Mouse (Mus musculus) E14TG2a.4 (cell line): Measurements from ENCODE around the gene Nol3.

Experiments used
- H3K27me3 ChIP-seq: 2 replicates; pipeline ENCODE4 v1.6.1; 2014; ENCODE audit warnings: low read length, control low read depth; ENCODE audit not compliant: insufficient read depth
- H3K36me3 ChIP-seq: 2 replicates; pipeline ENCODE4 v1.6.1; 2014; ENCODE audit warnings: low read length, control low read depth; ENCODE audit not compliant: insufficient read depth
- H3K4me1 ChIP-seq: replicated peaks from 2 replicates; pipeline ENCODE4 v1.6.1; 2014; ENCODE audit warnings: low read depth, low read length, control low read depth
- H3K4me3 ChIP-seq: replicated peaks from 2 replicates; pipeline ENCODE4 v1.5.1; 2014; ENCODE audit warnings: mild to moderate bottlenecking, low read length
- H3K9me3 ChIP-seq: 2 replicates; pipeline ENCODE4 v1.6.1; 2014; ENCODE audit warnings: low read length, control low read depth
- CTCF ChIP-seq: conservative IDR thresholded peaks from 2 replicates; pipeline ENCODE4 v1.5.1; 2014; ENCODE audit warnings: low read length
- NANOG ChIP-seq: IDR thresholded peaks from 2 replicates; pipeline ENCODE4 v1.6.1; 2014; ENCODE audit warnings: borderline replicate concordance, low read length, mixed read lengths
- POU5F1 ChIP-seq: IDR thresholded peaks from 2 replicates; pipeline ENCODE4 v1.6.1; 2014; ENCODE audit warnings: low read length, borderline replicate concordance

Gene Nol3

DNA sequence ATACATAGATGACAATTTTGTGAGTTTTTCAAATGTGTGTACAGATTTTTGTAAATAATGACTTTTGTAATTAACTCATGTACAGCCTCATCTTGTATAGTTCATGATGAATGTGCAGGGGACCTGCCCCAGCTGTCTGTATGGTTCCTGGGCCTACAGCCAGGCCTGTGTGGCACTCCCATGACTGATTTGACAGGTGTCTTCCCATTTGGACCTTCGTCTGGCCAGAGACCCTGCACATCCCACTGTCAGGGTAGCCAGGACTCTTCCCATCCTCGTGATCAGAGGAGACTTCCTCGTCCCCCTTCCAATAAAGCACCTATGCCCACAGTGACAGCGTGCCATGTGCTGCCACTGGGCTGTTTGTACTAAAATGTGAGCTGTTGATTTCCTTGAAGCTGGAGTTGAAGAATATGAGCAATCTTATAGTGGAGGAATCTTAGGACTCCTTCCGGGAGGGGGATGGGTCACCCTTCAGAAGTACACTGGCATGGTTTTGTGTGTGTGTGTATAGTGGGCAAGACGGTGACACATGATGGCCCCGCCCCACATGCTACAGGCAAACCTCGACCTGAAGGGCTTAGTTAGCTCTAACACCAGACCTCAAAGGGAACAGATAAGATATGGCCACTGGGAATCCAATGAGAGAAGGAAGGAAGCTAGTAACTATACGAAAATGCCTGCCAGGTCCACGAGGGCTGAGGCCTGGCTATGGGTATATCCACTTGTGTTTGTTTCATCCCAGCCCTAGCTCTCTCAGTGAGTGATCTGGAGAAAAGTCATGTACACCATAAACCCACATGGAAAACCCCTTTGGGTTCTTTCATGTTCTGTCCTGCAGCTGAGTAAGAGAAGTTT is 23.0 kb upstream of the Nol3 start:
- Histone ChIP-seq H3K27me3 (peaks cover 31% of the 10 kb centered on the region), H3K4me3 (no peak overlapping the region), H3K4me1 (peaks cover 37% of the 10 kb centered on the region), H3K9me3 (no peaks in the 10 kb centered on the region), H3K36me3 (peaks cover 57% of the 10 kb centered on the region)
- no peak for TF ChIP-seq NANOG
- TF ChIP-seq POU5F1, result no peak
- no peak for TF ChIP-seq CTCF

- TF ChIP-seq POU5F1 (no peak), CTCF (no peak), NANOG (no peak)
- H3K27me3 ChIP-seq, result peaks cover 39% of the 10 kb centered on the region
- peaks cover 48% of the 10 kb centered on the region for H3K36me3 ChIP-seq
- H3K9me3 ChIP-seq, result no peaks in the 10 kb centered on the region
- H3K4me3 ChIP-seq, result peak overlapping the region; percentile 89
- H3K4me1 ChIP-seq, result peaks cover 45% of the 10 kb centered on the region
Observed at GRCm38 (mm10) chr8:105253766-105254151, 22.2 kb upstream of the Nol3 start.

DNA sequence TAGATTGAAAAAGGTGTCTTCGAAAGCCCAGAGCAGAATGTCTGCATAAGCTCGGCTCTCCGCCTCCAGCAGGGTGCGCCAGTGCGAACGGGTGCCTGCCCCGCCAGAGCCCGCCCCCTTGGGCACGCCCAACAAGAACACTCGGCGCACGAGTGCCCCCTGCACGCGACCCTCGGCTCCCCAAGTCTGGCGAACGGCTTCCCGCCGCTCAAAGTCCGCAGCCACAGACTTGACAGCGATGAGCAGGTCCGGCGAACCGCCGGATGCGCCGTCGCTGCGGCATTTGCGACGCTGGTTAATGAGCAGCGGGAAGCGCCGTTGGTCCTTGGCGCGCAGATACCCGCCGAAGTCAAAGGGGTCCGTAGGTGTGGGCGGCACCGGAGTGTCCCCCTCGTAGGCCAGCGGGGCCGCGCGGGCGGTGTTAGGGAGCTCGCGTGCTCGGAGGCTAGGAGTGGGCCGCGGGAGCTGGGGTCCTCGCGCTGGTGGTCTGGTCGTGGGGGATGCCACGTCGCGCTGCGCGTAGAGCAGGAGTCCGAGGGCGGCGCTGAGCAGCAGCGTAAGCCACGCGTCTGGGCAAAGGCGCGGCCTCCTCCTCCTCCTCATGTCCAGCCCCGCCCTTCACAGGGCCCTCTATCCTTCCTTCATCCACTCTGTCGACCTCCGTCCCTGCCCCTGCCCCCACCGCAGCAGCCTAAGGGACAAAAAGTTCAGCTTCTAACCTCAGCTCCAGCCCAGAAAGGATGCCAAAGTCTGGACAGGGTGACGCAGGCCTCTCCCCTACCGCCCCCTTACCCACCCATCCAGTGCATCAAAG is 21.6 kb upstream of the Nol3 start:
- Histone ChIP-seq H3K27me3 (peaks cover 45% of the 10 kb centered on the region), H3K4me3 (peak overlapping the region; percentile 89), H3K4me1 (peaks cover 51% of the 10 kb centered on the region), H3K9me3 (no peaks in the 10 kb centered on the region), H3K36me3 (peaks cover 42% of the 10 kb centered on the region)
- TF ChIP-seq POU5F1 (no peak), CTCF (peak; percentile 37; the same call in 1 of the 2 replicates), NANOG (no peak)

GRCm38 (mm10) chr8:105254966-105255350 is 21.0 kb upstream of the Nol3 start, which contains the start of gene B3gnt9:
TSS of gene B3gnt9 (minus strand) at chr8:105255153.
- TF ChIP-seq NANOG (no peak), CTCF (no peak), POU5F1 (no peak)
- H3K36me3 ChIP-seq, result peaks cover 36% of the 10 kb centered on the region

GRCm38 (mm10) chr8:105257318-105258114 is 18.4 kb upstream of the Nol3 start:
- no peak for TF ChIP-seq CTCF
- TF ChIP-seq POU5F1, result no peak
- no peak for TF ChIP-seq NANOG
- H3K4me3 ChIP-seq, result no peak overlapping the region
- 0 out of 2 replicates have a peak, but pooled peaks cover 3% of the 10 kb centered on the region for H3K9me3 ChIP-seq
- peaks cover 10% of the 10 kb centered on the region for H3K36me3 ChIP-seq
- peaks cover 77% of the 10 kb centered on the region for H3K4me1 ChIP-seq
- H3K27me3 ChIP-seq, result peaks cover 71% of the 10 kb centered on the region

More at GRCm38 (mm10) chr8:105254966-105255350, 21.0 kb upstream of the Nol3 start, which contains the start of gene B3gnt9:
- Histone ChIP-seq H3K27me3 (peaks cover 51% of the 10 kb centered on the region), H3K9me3 (no peaks in the 10 kb centered on the region), H3K4me3 (peak within 1 kb of the TSS; percentile 89), H3K4me1 (peaks cover 55% of the 10 kb centered on the region)

- TF ChIP-seq NANOG (no peak), CTCF (no peak), POU5F1 (no peak)
- H3K36me3 ChIP-seq, result no peaks in the 10 kb centered on the region
- 0 out of 2 replicates have a peak, but pooled peaks cover 3% of the 10 kb centered on the region for H3K9me3 ChIP-seq
- peaks cover 76% of the 10 kb centered on the region for H3K4me1 ChIP-seq
- peaks cover 86% of the 10 kb centered on the region for H3K27me3 ChIP-seq
- H3K4me3 ChIP-seq, result peak overlapping the region; percentile 78
Observed at GRCm38 (mm10) chr8:105258911-105259720, 16.8 kb upstream of the Nol3 start.

GRCm38 (mm10) chr8:105259721-105260320 is 16.1 kb upstream of the Nol3 start:
- H3K4me1 ChIP-seq, result peaks cover 77% of the 10 kb centered on the region
- 0 out of 2 replicates have a peak, but pooled peaks cover 3% of the 10 kb centered on the region for H3K9me3 ChIP-seq
- peaks cover 90% of the 10 kb centered on the region for H3K27me3 ChIP-seq
- H3K36me3 ChIP-seq, result no peaks in the 10 kb centered on the region
- peak; percentile 1; the same call in 1 of the 2 replicates for TF ChIP-seq CTCF
- no peak for TF ChIP-seq POU5F1
- H3K4me3 ChIP-seq, result peak overlapping the region; percentile 78
